Mouse (Mus musculus): ENCODE results near the gene Trmt2b. TPM values are rescaled to one million over a fixed set of nuclear protein-coding genes. Genes with fewer than 3 reads are reported as not detected.

The Trmt2b gene
- polyA plus RNA-seq (2017; shearing (Covaris generic)) = 36.4 TPM

GRCm38 (mm10) chrX:134276275-134277160 is at the start of gene Trmt2b:
TSS of gene Trmt2b (minus strand) at chrX:134276984.

DNA sequence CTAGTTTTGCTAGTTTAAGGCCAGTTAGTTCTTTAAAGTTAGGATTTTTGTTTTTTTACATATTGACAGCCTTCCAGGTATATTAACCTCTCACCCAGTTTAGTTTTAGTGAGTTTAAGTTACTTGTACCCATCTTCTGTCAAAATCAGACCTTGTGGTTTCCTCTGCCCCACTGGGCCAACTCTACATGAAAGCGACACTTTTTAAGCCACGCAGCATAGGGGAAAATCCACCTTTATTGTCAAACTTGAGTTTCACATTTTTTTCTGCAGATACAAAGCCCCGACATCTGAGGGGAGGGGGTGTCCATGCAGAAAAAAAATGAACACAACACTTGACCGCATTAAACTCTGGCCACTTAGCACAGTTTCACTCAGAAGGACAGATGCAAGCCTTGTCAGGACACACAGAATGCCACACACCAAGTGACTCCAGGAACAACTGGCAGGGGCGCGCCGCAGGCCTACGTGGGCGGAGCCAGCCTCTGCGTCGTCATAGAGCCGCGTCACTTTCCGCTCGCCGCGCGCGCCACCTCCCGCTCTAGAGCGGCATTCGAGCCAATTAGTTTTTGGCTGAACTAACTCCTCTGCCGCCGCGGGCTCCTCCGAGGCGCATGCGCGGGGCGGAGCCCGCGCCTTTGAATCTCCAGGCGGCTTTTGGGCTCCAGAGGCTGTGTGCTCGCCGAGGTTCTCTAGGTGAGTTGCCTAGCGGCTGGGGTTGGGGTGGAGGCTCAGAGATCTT is 30.9 kb upstream of the Trmt2b start, which contains the start of gene Cenpi:
Gene Cenpi (plus strand): TSS at position 551 of the 741 bp plus-strand sequence.

DNA sequence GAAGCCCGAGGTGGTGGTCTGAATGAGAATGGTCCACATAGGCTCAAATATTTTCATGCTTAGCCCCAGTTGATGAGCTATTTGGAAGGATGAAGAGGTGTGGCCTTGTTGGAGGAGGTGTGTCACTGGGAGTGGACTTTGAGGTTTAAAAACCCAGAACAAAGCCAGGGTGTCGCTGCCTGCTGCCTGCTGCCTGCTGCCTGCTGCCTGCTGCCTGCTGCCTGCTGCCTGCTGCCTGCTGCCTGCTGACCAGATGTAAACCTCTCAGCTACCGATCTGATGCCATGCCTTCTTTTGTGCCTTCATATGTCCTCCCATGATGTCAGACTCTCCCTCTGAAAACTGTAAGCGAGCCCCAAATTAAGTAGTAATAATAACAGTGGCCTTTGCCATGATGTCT is 54.9 kb downstream of the Trmt2b start, which contains the start of gene Nox1:
Gene Nox1 (minus strand): TSS at position 101 of the 400 bp plus-strand sequence.

GRCm38 (mm10) chrX:134187201-134187600 is 89.6 kb downstream of the Trmt2b start, which contains the start of gene Arl13a:
TSS of gene Arl13a (plus strand) at chrX:134187501.

Other genes with a start within 250 kb of the Trmt2b start
- gene Cstf2, start 217.8 kb downstream of the Trmt2b start, polyA plus RNA-seq (2017; shearing (Covaris generic)) = 62.1 TPM
- gene Xkrx, start 114.9 kb downstream of the Trmt2b start, polyA plus RNA-seq (2017; shearing (Covaris generic)) = 8.5 TPM
- not detected for gene Arl13a, start 89.5 kb downstream of the Trmt2b start, polyA plus RNA-seq (2017; shearing (Covaris generic))
- 1.8 TPM for gene Nox1, start 55.0 kb downstream of the Trmt2b start, polyA plus RNA-seq (2017; shearing (Covaris generic))
- gene Tmem35a, start 18.2 kb upstream of the Trmt2b start, polyA plus RNA-seq (2017; shearing (Covaris generic)) = not detected
- 3.2 TPM for gene Cenpi, start 31.1 kb upstream of the Trmt2b start, polyA plus RNA-seq (2017; shearing (Covaris generic))
- 0.14 TPM for gene Drp2, start 127.6 kb upstream of the Trmt2b start, polyA plus RNA-seq (2017; shearing (Covaris generic))
- not detected for gene Taf7l, start 199.5 kb upstream of the Trmt2b start, polyA plus RNA-seq (2017; shearing (Covaris generic))